Mouse (Mus musculus): ENCODE results near the gene Zfp12.
"Not testable (repeated sequence)": the region's sequence is repeated elsewhere in the genome, so short reads cannot be mapped to it uniquely, and the experiment has no call there.

The Zfp12 gene

GRCm38 (mm10) chr5:143235028-143235693 is at the start of gene Zfp12:
Gene Zfp12, plus strand, starts transcription at chr5:143235163.
- DNase-seq (ENCODE audit: low spot score in 2 of 2), result peak; percentile 67 to 72

- DNase-seq (ENCODE audit: low spot score in 2 of 2), result not testable (repeated sequence)
Measured at GRCm38 (mm10) chr5:143188014-143188413, 46.9 kb upstream of the Zfp12 start.

- no peak for DNase-seq (ENCODE audit: low spot score in 2 of 2)
Measured at GRCm38 (mm10) chr5:143192806-143193205, 42.2 kb upstream of the Zfp12 start.

- not testable (repeated sequence) for DNase-seq (ENCODE audit: low spot score in 2 of 2)
Measured at GRCm38 (mm10) chr5:143194747-143195146, 40.2 kb upstream of the Zfp12 start.

- no peak for DNase-seq (ENCODE audit: low spot score in 2 of 2)
Measured at GRCm38 (mm10) chr5:143195166-143195565, 39.8 kb upstream of the Zfp12 start.

GRCm38 (mm10) chr5:143196506-143196905 is 38.5 kb upstream of the Zfp12 start:
- no peak for DNase-seq (ENCODE audit: low spot score in 2 of 2)

GRCm38 (mm10) chr5:143205015-143205414 is 29.9 kb upstream of the Zfp12 start:
- no peak for DNase-seq (ENCODE audit: low spot score in 2 of 2)

- DNase-seq (ENCODE audit: low spot score in 2 of 2), result no peak
Measured at GRCm38 (mm10) chr5:143213832-143214231, 21.1 kb upstream of the Zfp12 start.

- no peak for DNase-seq (ENCODE audit: low spot score in 2 of 2)
Measured at GRCm38 (mm10) chr5:143220996-143221395, 14.0 kb upstream of the Zfp12 start.

GRCm38 (mm10) chr5:143222287-143222686 is 12.7 kb upstream of the Zfp12 start:
- DNase-seq (ENCODE audit: low spot score in 2 of 2), result no peak

GRCm38 (mm10) chr5:143226790-143227189 is 8.2 kb upstream of the Zfp12 start, which contains the start of gene Spdye4a:
Gene Spdye4a, minus strand, starts transcription at chr5:143226890.
- no peak for DNase-seq (ENCODE audit: low spot score in 2 of 2)

GRCm38 (mm10) chr5:143236036-143236435 is 1.1 kb downstream of the Zfp12 start:
- DNase-seq (ENCODE audit: low spot score in 2 of 2), result no peak

- no peak for DNase-seq (ENCODE audit: low spot score in 2 of 2)
Measured at GRCm38 (mm10) chr5:143244926-143245325, 10.0 kb downstream of the Zfp12 start.

GRCm38 (mm10) chr5:143252039-143252438 is 17.1 kb downstream of the Zfp12 start:
- no peak for DNase-seq (ENCODE audit: low spot score in 2 of 2)

- DNase-seq (ENCODE audit: low spot score in 2 of 2), result no peak
Measured at GRCm38 (mm10) chr5:143252791-143253185, 17.8 kb downstream of the Zfp12 start.

- no peak for DNase-seq (ENCODE audit: low spot score in 2 of 2)
Measured at GRCm38 (mm10) chr5:143253186-143253880, 18.4 kb downstream of the Zfp12 start.

- no peak for DNase-seq (ENCODE audit: low spot score in 2 of 2)
Measured at GRCm38 (mm10) chr5:143253881-143254486, 19.0 kb downstream of the Zfp12 start.

GRCm38 (mm10) chr5:143254487-143255130 is 19.6 kb downstream of the Zfp12 start:
- DNase-seq (ENCODE audit: low spot score in 2 of 2), result no peak

- DNase-seq (ENCODE audit: low spot score in 2 of 2), result no peak
Measured at GRCm38 (mm10) chr5:143255131-143255519, 20.2 kb downstream of the Zfp12 start.

- no peak for DNase-seq (ENCODE audit: low spot score in 2 of 2)
Measured at GRCm38 (mm10) chr5:143255802-143256201, 20.8 kb downstream of the Zfp12 start.

- no peak for DNase-seq (ENCODE audit: low spot score in 2 of 2)
Measured at GRCm38 (mm10) chr5:143261636-143262035, 26.7 kb downstream of the Zfp12 start.

GRCm38 (mm10) chr5:143264689-143265088 is 29.7 kb downstream of the Zfp12 start:
- no peak for DNase-seq (ENCODE audit: low spot score in 2 of 2)
